Mouse (Mus musculus) G1E (cell line): ENCODE data around the gene Shisa4. TPM values are rescaled to one million over a fixed set of nuclear protein-coding genes. Genes with fewer than 3 reads are reported as not detected.

Source experiments
- ATAC-seq: 2 replicates; pipeline ENCODE4 v1.8.0; 2016; ENCODE audit warnings: mild to moderate bottlenecking; ENCODE audit not compliant: insufficient number of reproducible peaks, poor library complexity, low FRiP score, severe bottlenecking; ENCODE audit errors: extremely low read depth
- DNase-seq: peaks from one replicate; pipeline ENCODE4 v3.0.0; 2012; ENCODE audit warnings: low spot score
- H3K27me3 ChIP-seq: 2 replicates; pipeline ENCODE4 v1.6.1; 2012; ENCODE audit warnings: mild to moderate bottlenecking, low read length, inconsistent platforms; ENCODE audit not compliant: insufficient read depth
- H3K36me3 ChIP-seq: replicated peaks from 2 replicates; pipeline ENCODE3; 2012; ENCODE audit warnings: mild to moderate bottlenecking, inconsistent platforms
- H3K4me1 ChIP-seq: 2 replicates; pipeline ENCODE4 v1.6.1; 2012; ENCODE audit warnings: low read depth, low read length, inconsistent platforms, mixed read lengths; ENCODE audit not compliant: insufficient read depth
- H3K4me3 ChIP-seq: 2 replicates; pipeline ENCODE4 v1.5.1; 2012; ENCODE audit warnings: low read depth, mild to moderate bottlenecking, inconsistent platforms, low read length, moderate library complexity, mixed read lengths
- H3K9me3 ChIP-seq: replicated peaks from 2 replicates; pipeline ENCODE4 v1.6.1; 2012; ENCODE audit warnings: inconsistent platforms
- CTCF ChIP-seq: IDR thresholded peaks from 2 replicates; pipeline ENCODE4 v1.5.1; 2012; ENCODE audit warnings: low read depth, low read length, inconsistent platforms, mixed read lengths
- GATA1 ChIP-seq: IDR thresholded peaks from 2 replicates; pipeline ENCODE4 v1.6.1; 2012; ENCODE audit warnings: borderline replicate concordance, low read length, inconsistent platforms, mixed read lengths
- GATA2 ChIP-seq: IDR thresholded peaks from 2 replicates; pipeline ENCODE4 v1.6.1; 2012; ENCODE audit warnings: low read depth, low read length, inconsistent platforms, borderline replicate concordance
- POLR2AphosphoS5 ChIP-seq: IDR thresholded peaks from 2 replicates; pipeline ENCODE4 v1.6.1; 2012; ENCODE audit warnings: low read depth, low read length, inconsistent platforms; ENCODE audit not compliant: insufficient replicate concordance
- TAL1 ChIP-seq: conservative IDR thresholded peaks from 2 replicates; pipeline ENCODE4 v1.6.1; 2012; ENCODE audit warnings: low read depth, low read length, inconsistent platforms, mixed read lengths
- polyA plus RNA-seq: library from polyadenylated mRNA; stranded (reverse); fragments of >175 nt; gene quantifications from 2 replicates; pipeline ENCODE4 v1.2.3, GENCODE M21; 2012
- total RNA-seq, 2 experiments: library from RNA; stranded (forward) in 1 of 2; stranded (reverse) in 1 of 2; fragments of 200-1000 nt in 1 of 2; fragments of >200 nt in 1 of 2; fragmentation: Nextera tagmentation in 1 of 2; gene quantifications; 2 replicates each; pipeline ENCODE4 v1.2.3; 2014 to 2017

Shisa4 gene
- total RNA-seq (2014; fragmentation: Nextera tagmentation), result not detected in 2 replicates
- 0.12 and 0.16 TPM in 2 replicates for total RNA-seq (2017)
- not detected in 2 replicates for polyA plus RNA-seq

DNA sequence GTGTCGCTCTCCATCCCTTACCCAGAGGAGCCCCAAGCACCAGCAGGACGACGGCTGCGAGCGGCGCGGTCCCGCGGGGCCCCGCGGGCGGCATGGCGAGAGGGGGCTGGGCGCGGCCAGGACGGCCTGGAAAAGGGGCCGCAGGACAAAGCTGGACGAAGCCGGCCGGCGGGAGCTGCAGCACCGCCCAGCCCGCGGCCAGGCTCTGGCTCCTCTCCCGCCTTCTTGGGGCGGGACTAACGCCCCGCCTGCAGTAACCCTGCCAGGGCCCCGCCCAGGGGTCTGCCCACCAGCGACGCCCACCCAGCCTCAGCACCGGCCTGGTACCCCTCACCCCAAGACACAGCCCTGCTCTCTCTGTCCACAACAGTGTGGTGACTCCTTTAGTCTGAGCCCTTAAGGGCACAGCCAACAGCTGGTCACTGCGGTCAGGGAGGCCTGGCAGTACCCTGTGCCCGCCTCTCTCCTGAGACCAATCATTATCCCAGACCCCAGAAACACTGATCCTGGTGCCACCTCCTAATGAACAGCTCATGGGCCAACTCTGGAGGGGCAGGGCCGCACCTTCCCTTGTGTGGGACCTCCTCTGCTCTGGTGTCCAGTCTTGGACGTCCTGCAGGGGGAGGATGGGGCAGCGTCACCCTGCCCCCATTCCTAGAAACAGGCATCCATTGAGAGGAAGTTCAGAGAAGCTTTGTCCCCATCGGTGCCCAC lies at the start of gene Shisa4:
Shisa4 (minus strand) TSS at position 370 of the 714 bp plus-strand sequence.
- no peak for TF ChIP-seq GATA2
- no peak for TF ChIP-seq TAL1
- TF ChIP-seq POLR2AphosphoS5, result no peak
- TF ChIP-seq GATA1, result no peak
- TF ChIP-seq CTCF, result no peak
- no peaks in the 10 kb centered on the region for H3K9me3 ChIP-seq
- ATAC-seq (no peak), DNase-seq (no peak)
- H3K27me3 ChIP-seq, result peaks cover 42% of the 10 kb centered on the region
- no peaks in the 10 kb centered on the region for H3K36me3 ChIP-seq
- H3K4me3 ChIP-seq, result no peak within 1 kb of the TSS
- H3K4me1 ChIP-seq, result 0 out of 2 replicates have a peak, but pooled peaks cover 6% of the 10 kb centered on the region

DNA sequence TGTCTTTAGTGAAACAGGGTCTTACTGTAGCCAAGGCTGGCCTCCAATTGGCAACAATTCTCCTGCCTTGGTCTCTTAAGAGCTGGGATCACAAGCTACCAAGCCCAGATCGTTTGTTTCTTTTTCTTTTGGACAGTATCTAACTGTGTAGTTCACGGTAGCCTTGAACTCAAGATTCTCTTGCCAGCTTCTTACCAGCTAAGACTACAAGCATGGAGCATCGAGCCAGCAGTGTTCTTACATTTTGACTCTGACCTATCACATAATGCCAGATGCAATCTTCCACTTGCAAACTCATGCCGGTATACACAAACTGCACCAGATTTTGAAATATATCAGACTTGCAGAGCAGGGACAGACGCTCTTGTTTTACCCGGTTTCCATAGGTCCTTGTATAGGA lies 47.7 kb upstream of the Shisa4 start:
- Histone ChIP-seq H3K4me3 (no peak overlapping the region), H3K27me3 (no peaks in the 10 kb centered on the region), H3K9me3 (no peaks in the 10 kb centered on the region), H3K4me1 (no peaks in the 10 kb centered on the region), H3K36me3 (peaks cover 89% of the 10 kb centered on the region)
- DNase-seq, result no peak
- TF ChIP-seq POLR2AphosphoS5 (no peak), GATA1 (no peak), TAL1 (no peak), GATA2 (no peak), CTCF (no peak)
- ATAC-seq, result no peak

GRCm38 (mm10) chr1:135413996-135414395 lies 39.0 kb upstream of the Shisa4 start:
- no peaks in the 10 kb centered on the region for H3K4me1 ChIP-seq
- no peak for ATAC-seq
- no peaks in the 10 kb centered on the region for H3K9me3 ChIP-seq
- no peak for DNase-seq
- no peaks in the 10 kb centered on the region for H3K27me3 ChIP-seq
- peaks cover 91% of the 10 kb centered on the region for H3K36me3 ChIP-seq
- TF ChIP-seq GATA1 (no peak), TAL1 (no peak), GATA2 (no peak), POLR2AphosphoS5 (no peak), CTCF (no peak)
- no peak overlapping the region for H3K4me3 ChIP-seq

GRCm38 (mm10) chr1:135412130-135412529 lies 37.1 kb upstream of the Shisa4 start:
- no peaks in the 10 kb centered on the region for H3K27me3 ChIP-seq
- no peaks in the 10 kb centered on the region for H3K4me1 ChIP-seq
- H3K4me3 ChIP-seq, result no peak overlapping the region
- H3K36me3 ChIP-seq, result peaks cover 90% of the 10 kb centered on the region
- DNase-seq (no peak), ATAC-seq (no peak)
- TF ChIP-seq TAL1 (no peak), GATA1 (no peak), POLR2AphosphoS5 (no peak), GATA2 (no peak), CTCF (no peak)
- H3K9me3 ChIP-seq, result no peaks in the 10 kb centered on the region

DNA sequence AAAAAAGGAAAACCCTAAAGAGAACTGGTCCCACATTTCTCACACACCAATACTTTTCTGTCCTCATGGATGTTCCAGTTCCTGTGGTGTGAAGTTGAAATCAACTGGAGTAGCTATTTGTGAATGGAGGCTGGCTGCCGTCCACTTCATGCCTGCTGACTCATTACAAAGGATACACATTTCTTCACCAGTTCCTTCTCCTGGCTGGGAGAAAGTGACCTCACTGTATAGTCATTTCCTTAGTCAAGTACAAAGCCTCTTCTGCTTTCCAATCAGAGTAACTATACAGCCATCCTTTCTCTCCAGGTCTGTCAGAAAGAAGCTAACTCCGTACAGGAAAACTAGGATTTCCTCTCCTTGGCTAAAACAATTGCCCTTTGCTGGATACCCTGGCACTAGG lies 35.9 kb upstream of the Shisa4 start:
- peaks cover 89% of the 10 kb centered on the region for H3K36me3 ChIP-seq
- no peak for TF ChIP-seq GATA2
- TF ChIP-seq TAL1, result no peak
- TF ChIP-seq POLR2AphosphoS5, result no peak
- TF ChIP-seq CTCF, result no peak
- TF ChIP-seq GATA1, result no peak
- no peaks in the 10 kb centered on the region for H3K9me3 ChIP-seq
- ATAC-seq (no peak), DNase-seq (no peak)
- H3K4me1 ChIP-seq, result no peaks in the 10 kb centered on the region
- H3K4me3 ChIP-seq, result no peak overlapping the region
- no peaks in the 10 kb centered on the region for H3K27me3 ChIP-seq

DNA sequence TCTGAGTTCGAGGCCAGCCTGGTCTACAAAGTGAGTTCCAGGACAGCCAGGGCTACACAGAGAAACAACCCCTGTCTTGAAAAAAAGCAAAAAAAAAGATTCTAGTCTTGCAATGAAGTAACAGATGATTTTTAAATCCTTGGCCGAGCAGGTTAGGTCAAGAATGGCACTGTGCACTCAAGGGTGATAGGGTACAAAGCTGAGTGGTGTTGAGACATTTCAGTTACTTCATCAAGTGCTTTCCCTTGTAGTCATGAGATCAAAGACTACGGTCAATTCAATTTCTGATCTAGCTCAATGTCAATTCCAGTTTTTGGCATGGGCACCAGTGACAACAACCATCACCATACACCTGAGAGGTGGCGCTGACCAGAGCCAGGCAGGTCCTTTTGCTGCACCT lies 33.9 kb upstream of the Shisa4 start:
- no peaks in the 10 kb centered on the region for H3K9me3 ChIP-seq
- no peak overlapping the region for H3K4me3 ChIP-seq
- H3K27me3 ChIP-seq, result no peaks in the 10 kb centered on the region
- peaks cover 92% of the 10 kb centered on the region for H3K36me3 ChIP-seq
- ATAC-seq (no peak), DNase-seq (no peak)
- H3K4me1 ChIP-seq, result no peaks in the 10 kb centered on the region
- TF ChIP-seq CTCF (no peak), GATA2 (no peak), TAL1 (no peak), GATA1 (no peak), POLR2AphosphoS5 (no peak)

- Histone ChIP-seq H3K9me3 (no peaks in the 10 kb centered on the region), H3K4me3 (no peak overlapping the region), H3K36me3 (peaks cover 95% of the 10 kb centered on the region), H3K27me3 (no peaks in the 10 kb centered on the region), H3K4me1 (no peaks in the 10 kb centered on the region)
- TF ChIP-seq CTCF (no peak), POLR2AphosphoS5 (no peak), GATA2 (no peak), GATA1 (no peak), TAL1 (no peak)
- DNase-seq (no peak), ATAC-seq (no peak)
Measured at GRCm38 (mm10) chr1:135405356-135405755, 30.3 kb upstream of the Shisa4 start.
